Mouse (Mus musculus): ENCODE results near the gene Ear14. TPM values are rescaled to one million over a fixed set of nuclear protein-coding genes. Genes with fewer than 3 reads are reported as not detected.
"Not testable (repeated sequence)": the region's sequence is repeated elsewhere in the genome, so short reads cannot be mapped to it uniquely, and the experiment has no call there.

Gene Ear14
- polyA plus RNA-seq, 1 experiment from 2014 or later: not detected

- no peaks in the 10 kb centered on the region for H3K4me1 ChIP-seq
- no peak within 1 kb of the TSS for H3K4me3 ChIP-seq
- H3K9ac ChIP-seq (replicated peaks): no peak within 1 kb of the TSS
- no peak within 1 kb of the TSS for H3K27ac ChIP-seq (replicated peaks)
- ATAC-seq (replicated peaks): no peak
- no peaks in the 10 kb centered on the region for H3K27me3 ChIP-seq
- WGBS: 77% methylated on average over 5 of the region's 5 CpGs
- H3K4me2 ChIP-seq (replicated peaks): no peak within 1 kb of the TSS
- no peaks in the 10 kb centered on the region for H3K9me3 ChIP-seq
- H3K36me3 ChIP-seq: no peaks in the 10 kb centered on the region
These were observed 3.8 kb upstream of the Ear14 start, which contains the start of gene Ang2 for GRCm38 (mm10) chr14:51199098-51200023. Gene Ang2 (minus strand): TSS chr14:51199148.

GRCm38 (mm10) chr14:51200054-51200453 is 3.1 kb upstream of the Ear14 start:
- Histone ChIP-seq H3K9me3 (no peaks in the 10 kb centered on the region), H3K36me3 (no peaks in the 10 kb centered on the region), H3K9ac (replicated peaks) (no peak overlapping the region), H3K4me1 (no peaks in the 10 kb centered on the region), H3K4me3 (no peak overlapping the region), H3K4me2 (replicated peaks) (no peak overlapping the region), H3K27ac (replicated peaks) (no peak overlapping the region), H3K27me3 (no peaks in the 10 kb centered on the region)
- 94% methylated on average over 2 of the region's 2 CpGs for WGBS
- ATAC-seq (replicated peaks): no peak

- Histone ChIP-seq H3K9ac (replicated peaks) (no peak overlapping the region), H3K36me3 (no peaks in the 10 kb centered on the region), H3K27me3 (no peaks in the 10 kb centered on the region), H3K4me2 (replicated peaks) (no peak overlapping the region), H3K4me3 (no peak overlapping the region), H3K27ac (replicated peaks) (no peak overlapping the region), H3K4me1 (no peaks in the 10 kb centered on the region), H3K9me3 (no peaks in the 10 kb centered on the region)
- no peak for ATAC-seq (replicated peaks)
- 95% methylated on average over 2 of the region's 2 CpGs for WGBS
These were observed 2.7 kb upstream of the Ear14 start for GRCm38 (mm10) chr14:51200466-51200865.

- H3K4me1 ChIP-seq; ATAC-seq (replicated peaks); H3K27ac ChIP-seq (replicated peaks); H3K4me2 ChIP-seq (replicated peaks); H3K27me3 ChIP-seq; H3K4me3 ChIP-seq; H3K36me3 ChIP-seq; H3K9me3 ChIP-seq; H3K9ac ChIP-seq (replicated peaks): not testable (repeated sequence)
- WGBS: 92% methylated on average over 3 of the region's 3 CpGs
These were observed 16.9 kb downstream of the Ear14 start for GRCm38 (mm10) chr14:51220075-51220474.

- H3K9ac ChIP-seq (replicated peaks); H3K4me3 ChIP-seq; ATAC-seq (replicated peaks); H3K4me1 ChIP-seq; H3K27me3 ChIP-seq; H3K27ac ChIP-seq (replicated peaks); H3K36me3 ChIP-seq; H3K9me3 ChIP-seq; H3K4me2 ChIP-seq (replicated peaks): not testable (repeated sequence)
- WGBS: 64% methylated on average over 4 of the region's 4 CpGs
These were observed 26.5 kb downstream of the Ear14 start for GRCm38 (mm10) chr14:51229657-51230056.

- not testable (repeated sequence) for H3K36me3 ChIP-seq; H3K4me1 ChIP-seq; H3K4me3 ChIP-seq; H3K27me3 ChIP-seq; H3K9ac ChIP-seq (replicated peaks); ATAC-seq (replicated peaks); H3K27ac ChIP-seq (replicated peaks); H3K4me2 ChIP-seq (replicated peaks); H3K9me3 ChIP-seq
- WGBS: 74% methylated on average over 1 of the region's 1 CpGs
These were observed 34.3 kb downstream of the Ear14 start for GRCm38 (mm10) chr14:51237488-51237887.

GRCm38 (mm10) chr14:51240899-51241298 is 37.7 kb downstream of the Ear14 start:
- no peaks in the 10 kb centered on the region for H3K27me3 ChIP-seq
- no peaks in the 10 kb centered on the region for H3K9me3 ChIP-seq
- ATAC-seq (replicated peaks): no peak
- H3K4me2 ChIP-seq (replicated peaks): no peak overlapping the region
- H3K4me3 ChIP-seq: no peak overlapping the region
- H3K4me1 ChIP-seq: no peaks in the 10 kb centered on the region
- H3K27ac ChIP-seq (replicated peaks): no peak overlapping the region
- H3K36me3 ChIP-seq: no peaks in the 10 kb centered on the region
- H3K9ac ChIP-seq (replicated peaks): no peak overlapping the region

- ATAC-seq (replicated peaks): no peak
- H3K9ac ChIP-seq (replicated peaks): no peak overlapping the region
- 79% methylated on average over 1 of the region's 1 CpGs for WGBS
- no peaks in the 10 kb centered on the region for H3K36me3 ChIP-seq
- no peaks in the 10 kb centered on the region for H3K9me3 ChIP-seq
- H3K4me2 ChIP-seq (replicated peaks): no peak overlapping the region
- H3K27ac ChIP-seq (replicated peaks): no peak overlapping the region
- H3K4me3 ChIP-seq: no peak overlapping the region
- H3K4me1 ChIP-seq: no peaks in the 10 kb centered on the region
- H3K27me3 ChIP-seq: no peaks in the 10 kb centered on the region
These were observed 44.5 kb downstream of the Ear14 start for GRCm38 (mm10) chr14:51247736-51248135.

GRCm38 (mm10) chr14:51250348-51250747 is 47.2 kb downstream of the Ear14 start:
- Histone ChIP-seq H3K4me3 (no peak overlapping the region), H3K9me3 (no peaks in the 10 kb centered on the region), H3K4me1 (no peaks in the 10 kb centered on the region), H3K27me3 (no peaks in the 10 kb centered on the region), H3K9ac (replicated peaks) (no peak overlapping the region), H3K36me3 (no peaks in the 10 kb centered on the region), H3K27ac (replicated peaks) (no peak overlapping the region), H3K4me2 (replicated peaks) (no peak overlapping the region)
- ATAC-seq (replicated peaks): no peak
- 91% methylated on average over 3 of the region's 3 CpGs for WGBS

GRCm38 (mm10) chr14:51252206-51252605 is 49.0 kb downstream of the Ear14 start:
- not testable (repeated sequence) for H3K27ac ChIP-seq (replicated peaks); ATAC-seq (replicated peaks); H3K4me1 ChIP-seq; H3K4me3 ChIP-seq; H3K27me3 ChIP-seq; H3K36me3 ChIP-seq; H3K9ac ChIP-seq (replicated peaks); H3K4me2 ChIP-seq (replicated peaks); H3K9me3 ChIP-seq

- no peak overlapping the region for H3K4me2 ChIP-seq (replicated peaks)
- no peak overlapping the region for H3K9ac ChIP-seq (replicated peaks)
- no peaks in the 10 kb centered on the region for H3K27me3 ChIP-seq
- no peaks in the 10 kb centered on the region for H3K9me3 ChIP-seq
- 92% methylated on average over 1 of the region's 1 CpGs for WGBS
- no peak for ATAC-seq (replicated peaks)
- no peak overlapping the region for H3K4me3 ChIP-seq
- no peak overlapping the region for H3K27ac ChIP-seq (replicated peaks)
- no peaks in the 10 kb centered on the region for H3K36me3 ChIP-seq
- no peaks in the 10 kb centered on the region for H3K4me1 ChIP-seq
These were observed 50.4 kb downstream of the Ear14 start for GRCm38 (mm10) chr14:51253569-51253968.

All from forebrain, embryonic 15.5 days (tissue).